Mouse (Mus musculus) ovary, postnatal 36 days (tissue): ENCODE results near the gene Klhl25.
A peak's percentile ranks its signal among the peaks of the same experiment; 100 is the strongest.
"Not testable (repeated sequence)": the region's sequence is repeated elsewhere in the genome, so short reads cannot be mapped to it uniquely, and the experiment has no call there.

ENCODE experiments used
- DNase-seq: peaks from one replicate; pipeline ENCODE4 v3.0.0; 2022; ENCODE audit warnings: low spot score, mixed read lengths

Gene Klhl25

GRCm38 (mm10) chr7:75848115-75848775 is at the start of gene Klhl25:
Klhl25 (plus strand) TSS chr7:75848310.
- peak; percentile 96 for DNase-seq

GRCm38 (mm10) chr7:75800530-75800929 is 47.6 kb upstream of the Klhl25 start:
- DNase-seq, result no peak

- no peak for DNase-seq
Observed at GRCm38 (mm10) chr7:75801022-75801421, 47.1 kb upstream of the Klhl25 start.

GRCm38 (mm10) chr7:75801621-75802358 is 46.3 kb upstream of the Klhl25 start:
- DNase-seq, result no peak

GRCm38 (mm10) chr7:75802887-75803286 is 45.2 kb upstream of the Klhl25 start:
- no peak for DNase-seq

GRCm38 (mm10) chr7:75806161-75806560 is 41.9 kb upstream of the Klhl25 start:
- no peak for DNase-seq

- DNase-seq, result peak; percentile 73
Observed at GRCm38 (mm10) chr7:75806711-75807110, 41.4 kb upstream of the Klhl25 start.

- DNase-seq, result peak; percentile 57
Observed at GRCm38 (mm10) chr7:75807460-75808304, 40.4 kb upstream of the Klhl25 start.

- DNase-seq, result no peak
Observed at GRCm38 (mm10) chr7:75820687-75821086, 27.4 kb upstream of the Klhl25 start.

GRCm38 (mm10) chr7:75822087-75822668 is 25.9 kb upstream of the Klhl25 start:
- DNase-seq, result no peak

- no peak for DNase-seq
Observed at GRCm38 (mm10) chr7:75823071-75823470, 25.0 kb upstream of the Klhl25 start.

GRCm38 (mm10) chr7:75826360-75827103 is 21.6 kb upstream of the Klhl25 start:
- DNase-seq, result peak; percentile 31

- DNase-seq, result no peak
Observed at GRCm38 (mm10) chr7:75827357-75827756, 20.8 kb upstream of the Klhl25 start.

- DNase-seq, result peak; percentile 60
Observed at GRCm38 (mm10) chr7:75827850-75828249, 20.3 kb upstream of the Klhl25 start.

- DNase-seq, result no peak
Observed at GRCm38 (mm10) chr7:75828536-75828935, 19.6 kb upstream of the Klhl25 start.

- no peak for DNase-seq
Observed at GRCm38 (mm10) chr7:75830251-75831060, 17.7 kb upstream of the Klhl25 start.

GRCm38 (mm10) chr7:75833960-75834359 is 14.2 kb upstream of the Klhl25 start:
- not testable (repeated sequence) for DNase-seq

GRCm38 (mm10) chr7:75834932-75835631 is 13.0 kb upstream of the Klhl25 start:
- DNase-seq, result not testable (repeated sequence)

GRCm38 (mm10) chr7:75840071-75840470 is 8.0 kb upstream of the Klhl25 start:
- DNase-seq, result no peak

GRCm38 (mm10) chr7:75842306-75842705 is 5.8 kb upstream of the Klhl25 start:
- no peak for DNase-seq
